Mouse (Mus musculus): ENCODE results near the gene Paqr9.

DNA sequence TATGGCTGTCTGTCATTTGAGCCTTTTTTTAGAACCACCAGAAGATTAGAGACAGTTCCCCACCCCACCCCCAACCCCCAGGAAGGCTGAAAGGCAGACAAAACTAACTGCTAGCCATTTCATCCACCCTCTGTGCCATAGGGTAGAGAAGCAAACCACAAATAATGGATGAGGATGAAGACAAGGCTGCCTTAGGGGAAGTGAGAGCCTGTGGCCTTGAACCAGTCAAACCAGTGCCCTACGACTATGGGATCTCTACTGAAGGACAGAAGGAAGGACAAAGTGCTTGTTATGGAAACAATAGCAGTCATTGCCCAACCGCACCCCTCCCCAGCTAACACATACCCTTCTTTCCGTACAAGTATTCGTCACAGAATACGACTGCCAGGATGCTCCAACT is 9.8 kb downstream of the Paqr9 start:
- TF ChIP-seq POLR2A (IDR thresholded peaks at IDR 0.05; ENCODE audit: control insufficient read depth, low read depth, low read length) (no peak), CTCF (IDR thresholded peaks at IDR 0.05; ENCODE audit: control insufficient read depth, insufficient read depth, insufficient replicate concordance, low read depth, low read length) (no peak)

All from testis, adult 2 months (tissue).